Mouse (Mus musculus) intestine, postnatal 0 days (tissue): Measurements from ENCODE around the gene Ppm1a. TPM values are rescaled to one million over a fixed set of nuclear protein-coding genes. Genes with fewer than 3 reads are reported as not detected.
"Not testable (repeated sequence)": the region's sequence is repeated elsewhere in the genome, so short reads cannot be mapped to it uniquely, and the experiment has no call there.

ENCODE experiments used
- ATAC-seq: fragments of 200-750 bp; cut with Nextera tagmentation; 2 replicates; pipeline ENCODE4 v1.8.0; 2017; ENCODE audit warnings: mild to moderate bottlenecking, moderate TSS enrichment, moderate library complexity
- H3K27ac ChIP-seq: fragments of 300-500 bp; sonication (generic); 2 replicates; pipeline ENCODE4 v1.5.1; 2014; ENCODE audit warnings: mild to moderate bottlenecking, low read depth, low read length, moderate library complexity
- H3K27me3 ChIP-seq: fragments of 300-500 bp; sonication (generic); replicated peaks from 2 replicates; pipeline ENCODE4 v1.6.1; 2014; ENCODE audit warnings: low read length, mixed read lengths; ENCODE audit not compliant: control insufficient read depth, insufficient read depth
- H3K36me3 ChIP-seq: fragments of 300-500 bp; sonication (generic); 2 replicates; pipeline ENCODE4 v1.6.1; 2014; ENCODE audit warnings: mild to moderate bottlenecking, moderate library complexity; ENCODE audit not compliant: control insufficient read depth, insufficient read depth
- H3K4me1 ChIP-seq: fragments of 300-500 bp; sonication (generic); replicated peaks from 2 replicates; pipeline ENCODE4 v1.6.1; 2014; ENCODE audit warnings: antibody characterized with exemption, low read length, mixed read lengths; ENCODE audit not compliant: control insufficient read depth, insufficient read depth
- H3K4me2 ChIP-seq: fragments of 300-500 bp; sonication (generic); replicated peaks from 2 replicates; pipeline ENCODE4 v1.6.1; 2014; ENCODE audit warnings: low read depth, mild to moderate bottlenecking, moderate library complexity
- H3K4me3 ChIP-seq: fragments of 300-500 bp; sonication (generic); 2 replicates; pipeline ENCODE4 v1.5.1; 2014; ENCODE audit warnings: low read depth, low read length
- H3K9ac ChIP-seq: fragments of 300-500 bp; sonication (generic); 2 replicates; pipeline ENCODE4 v1.6.1; 2014; ENCODE audit warnings: mild to moderate bottlenecking, low read depth, low read length
- H3K9me3 ChIP-seq: fragments of 300-500 bp; sonication (generic); 2 replicates; pipeline ENCODE4 v1.6.1; 2016; ENCODE audit warnings: mixed run types; ENCODE audit not compliant: control insufficient read depth
- CTCF ChIP-seq: sonication (generic); IDR thresholded peaks from 2 replicates; pipeline ENCODE4 v1.5.1; 2016; ENCODE audit warnings: low read depth, mild to moderate bottlenecking, control low read depth, antibody characterized with exemption, moderate library complexity
- WGBS: fragments of 180-500 bp; shearing (Covaris S2); extraction: QIAGEN DNeasy Blood & Tissue Kit; methylation state at CpG from one replicate; pipeline ENCODE4 v1.1.7; 2014; 5-methylcytosine and 5-hydroxymethylcytosine counted together
- polyA plus RNA-seq: library from polyadenylated mRNA; unstranded; fragments of >200 nt; fragmentation: Nextera tagmentation; extraction: Ambion mirVana; gene quantifications from 2 replicates; pipeline ENCODE4 v1.2.1, GENCODE M21; 2015

The Ppm1a gene
- polyA plus RNA-seq, 1 experiment from 2014 or later, result 73.1 TPM

DNA sequence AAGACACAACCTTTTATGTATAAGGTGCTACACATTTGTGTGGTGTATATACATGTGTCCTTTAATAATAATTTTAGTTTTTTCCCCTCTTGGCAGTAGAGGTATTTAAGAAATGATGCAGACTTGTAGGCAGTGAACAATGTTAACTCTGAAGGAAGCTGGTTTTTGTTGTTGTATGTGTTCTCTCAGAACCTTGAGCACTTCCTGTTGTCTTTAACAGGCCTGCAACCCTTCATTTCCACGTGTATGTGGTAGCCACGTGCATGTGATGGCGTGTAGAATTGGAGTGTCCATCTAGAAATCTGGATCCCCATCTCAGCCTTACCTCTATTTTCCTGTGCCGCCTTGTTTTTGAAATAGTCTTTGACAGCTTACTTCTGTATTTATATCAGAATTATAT, 20.0 kb downstream of the Ppm1a start:
- TF ChIP-seq CTCF, result no peak
- H3K4me3 ChIP-seq, result no peak overlapping the region
- H3K4me1 ChIP-seq, result no peaks in the 10 kb centered on the region
- no peak overlapping the region for H3K9ac ChIP-seq
- no peak overlapping the region for H3K4me2 ChIP-seq
- no peaks in the 10 kb centered on the region for H3K36me3 ChIP-seq
- WGBS, result 63% methylated on average over 4 of the region's 4 CpGs
- no peaks in the 10 kb centered on the region for H3K27me3 ChIP-seq
- H3K27ac ChIP-seq, result no peak overlapping the region
- H3K9me3 ChIP-seq, result no peaks in the 10 kb centered on the region
- no peak for ATAC-seq

GRCm38 (mm10) chr12:72780136-72780535, 22.9 kb downstream of the Ppm1a start:
- Histone ChIP-seq H3K4me2 (no peak overlapping the region), H3K9me3 (no peaks in the 10 kb centered on the region), H3K27ac (no peak overlapping the region), H3K9ac (no peak overlapping the region), H3K4me1 (no peaks in the 10 kb centered on the region), H3K36me3 (peaks cover 13% of the 10 kb centered on the region; the same call in 1 of the 2 replicates), H3K27me3 (no peaks in the 10 kb centered on the region), H3K4me3 (no peak overlapping the region)
- TF ChIP-seq CTCF, result no peak
- ATAC-seq, result no peak
- 81% methylated on average over 5 of the region's 5 CpGs for WGBS

- ATAC-seq, H3K9me3 ChIP-seq, H3K9ac ChIP-seq, H3K4me2 ChIP-seq, H3K4me3 ChIP-seq, H3K27ac ChIP-seq, H3K27me3 ChIP-seq, H3K4me1 ChIP-seq: not testable (repeated sequence)
- WGBS, result 84% methylated on average over 4 of the region's 4 CpGs
- H3K36me3 ChIP-seq, result peaks cover 22% of the 10 kb centered on the region; the same call in 1 of the 2 replicates
- TF ChIP-seq CTCF, result peak; percentile 36; the same call in 1 of the 2 replicates
These were observed 25.5 kb downstream of the Ppm1a start for GRCm38 (mm10) chr12:72782786-72783185.

DNA sequence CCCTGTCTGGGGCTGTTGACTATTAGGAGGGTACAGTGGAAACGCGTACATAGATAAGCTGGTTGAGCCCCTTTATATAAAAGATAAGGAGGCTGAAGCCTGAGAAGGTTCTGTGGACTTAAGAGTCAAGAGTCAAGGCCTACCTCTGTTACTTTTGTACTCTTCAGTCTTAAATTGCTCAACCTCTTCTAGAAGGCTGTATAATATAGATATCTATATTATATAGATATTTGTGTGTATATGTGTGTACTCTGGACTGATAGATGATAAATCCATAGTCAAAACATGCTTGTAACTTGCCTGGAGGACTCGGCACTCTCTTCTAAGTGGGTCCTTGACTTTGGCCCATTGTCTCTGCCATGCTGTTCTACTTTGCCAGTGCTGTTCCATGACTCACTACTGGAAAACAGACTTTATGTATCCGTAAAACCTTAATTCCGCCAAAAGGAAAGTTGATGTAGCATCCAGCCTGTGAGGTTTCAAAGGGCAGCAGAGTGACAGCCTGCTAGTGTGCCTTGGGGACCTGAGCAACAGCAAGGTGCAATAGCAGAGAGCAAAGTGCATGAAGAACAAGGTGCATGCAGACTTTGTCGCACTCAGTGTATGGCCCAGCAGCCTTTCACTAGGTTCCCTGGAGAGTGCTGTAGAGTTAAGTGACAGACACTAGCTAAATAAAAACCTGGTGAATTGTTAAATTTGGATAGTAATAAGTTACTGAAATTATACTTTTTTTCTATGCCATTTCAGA, 28.1 kb downstream of the Ppm1a start:
- WGBS, result 44% methylated on average over 6 of the region's 6 CpGs
- Histone ChIP-seq H3K9ac (no peak overlapping the region), H3K36me3 (peaks cover 22% of the 10 kb centered on the region; the same call in 1 of the 2 replicates), H3K4me2 (no peak overlapping the region), H3K9me3 (no peaks in the 10 kb centered on the region), H3K4me1 (no peaks in the 10 kb centered on the region), H3K4me3 (no peak overlapping the region), H3K27ac (peak overlapping the region; percentile 51), H3K27me3 (no peaks in the 10 kb centered on the region)
- ATAC-seq, result peak; percentile 96
- TF ChIP-seq CTCF, result no peak

- Histone ChIP-seq H3K27ac (peak overlapping the region; percentile 41; the same call in 1 of the 2 replicates), H3K4me2 (no peak overlapping the region), H3K9ac (no peak overlapping the region), H3K27me3 (no peaks in the 10 kb centered on the region), H3K4me1 (no peaks in the 10 kb centered on the region), H3K4me3 (no peak overlapping the region), H3K36me3 (peaks cover 22% of the 10 kb centered on the region; the same call in 1 of the 2 replicates), H3K9me3 (no peaks in the 10 kb centered on the region)
- ATAC-seq, result no peak
- 69% methylated on average over 5 of the region's 5 CpGs for WGBS
- TF ChIP-seq CTCF, result no peak
These were observed 29.3 kb downstream of the Ppm1a start for GRCm38 (mm10) chr12:72786551-72786950.

- no peak overlapping the region for H3K4me2 ChIP-seq
- no peak overlapping the region for H3K4me3 ChIP-seq
- no peak for ATAC-seq
- no peak for TF ChIP-seq CTCF
- H3K4me1 ChIP-seq, result no peaks in the 10 kb centered on the region
- H3K36me3 ChIP-seq, result peaks cover 25% of the 10 kb centered on the region; the same call in 1 of the 2 replicates
- H3K9ac ChIP-seq, result no peak overlapping the region
- H3K27ac ChIP-seq, result no peak overlapping the region
- H3K9me3 ChIP-seq, result no peaks in the 10 kb centered on the region
- H3K27me3 ChIP-seq, result no peaks in the 10 kb centered on the region
- WGBS, result 90% methylated on average over 4 of the region's 4 CpGs
These were observed 29.7 kb downstream of the Ppm1a start for GRCm38 (mm10) chr12:72786986-72787385.
